Mouse (Mus musculus) c-Kit-positive CD71-positive TER-119-negative erythroid progenitor cells, embryonic 14.5 days (primary cell): ENCODE measurements at regions not wholly inside any gene's neighbourhood (a gene's known extent, or its start where the extent isn't known, plus 50 kb on each side); places are given as distances from the start of the nearest gene placed in this dataset.

ENCODE experiments used
- DNase-seq: peaks from one replicate; pipeline ENCODE4 v3.0.0-alpha.2; 2013; ENCODE audit warnings: low read depth

GRCm38 (mm10) chr6:98754487-98754886 lies 411.9 kb upstream of the Gm765 start:
- DNase-seq: no peak

GRCm38 (mm10) chr6:98748618-98749017 lies 406.1 kb upstream of the Gm765 start:
- no peak for DNase-seq

- DNase-seq: no peak
Measured at GRCm38 (mm10) chr6:98746976-98747375, 404.4 kb upstream of the Gm765 start.

- no peak for DNase-seq
Measured at GRCm38 (mm10) chr6:98740447-98740846, 397.9 kb upstream of the Gm765 start.

- no peak for DNase-seq
Measured at GRCm38 (mm10) chr6:98731010-98731530, 388.5 kb upstream of the Gm765 start.

- no peak for DNase-seq
Measured at GRCm38 (mm10) chr6:98726605-98727144, 384.1 kb upstream of the Gm765 start.

GRCm38 (mm10) chr6:98704887-98705622 lies 362.5 kb upstream of the Gm765 start:
- no peak for DNase-seq

- DNase-seq: no peak
Measured at GRCm38 (mm10) chr6:98697571-98697970, 355.0 kb upstream of the Gm765 start.

GRCm38 (mm10) chr6:98693411-98693810 lies 350.9 kb upstream of the Gm765 start:
- DNase-seq: no peak

- DNase-seq: no peak
Measured at GRCm38 (mm10) chr6:98690133-98690532, 347.6 kb upstream of the Gm765 start.

GRCm38 (mm10) chr6:98689395-98689794 lies 346.8 kb upstream of the Gm765 start:
- no peak for DNase-seq

- no peak for DNase-seq
Measured at GRCm38 (mm10) chr6:98688624-98689023, 346.1 kb upstream of the Gm765 start.

- no peak for DNase-seq
Measured at GRCm38 (mm10) chr6:98666388-98666989, 323.9 kb upstream of the Gm765 start.

- no peak for DNase-seq
Measured at GRCm38 (mm10) chr6:98651827-98652226, 309.3 kb upstream of the Gm765 start.

GRCm38 (mm10) chr6:98651315-98651714 lies 308.8 kb upstream of the Gm765 start:
- no peak for DNase-seq

GRCm38 (mm10) chr6:98640316-98640715 lies 297.8 kb upstream of the Gm765 start:
- DNase-seq: no peak

GRCm38 (mm10) chr6:98635816-98636215 lies 293.3 kb upstream of the Gm765 start:
- DNase-seq: no peak

GRCm38 (mm10) chr6:98632278-98633063 lies 289.9 kb upstream of the Gm765 start:
- DNase-seq: no peak

GRCm38 (mm10) chr6:98631269-98631668 lies 288.7 kb upstream of the Gm765 start:
- no peak for DNase-seq

GRCm38 (mm10) chr6:98629646-98630045 lies 287.1 kb upstream of the Gm765 start:
- DNase-seq: no peak

GRCm38 (mm10) chr6:98626435-98626834 lies 283.9 kb upstream of the Gm765 start:
- no peak for DNase-seq

- no peak for DNase-seq
Measured at GRCm38 (mm10) chr6:98620886-98621285, 278.3 kb upstream of the Gm765 start.
